Mouse (Mus musculus) brain, embryonic 18.5 days (tissue): ENCODE measurements around the gene B3gnt2.
"Not testable (repeated sequence)": the region's sequence is repeated elsewhere in the genome, so short reads cannot be mapped to it uniquely, and the experiment has no call there.

ENCODE experiments used
- DNase-seq: peaks from one replicate; pipeline ENCODE4 v3.0.0-alpha.2; 2012; ENCODE audit warnings: low read depth, low spot score

Gene B3gnt2

GRCm38 (mm10) chr11:22777531-22777930 is 83.2 kb downstream of the B3gnt2 start:
- DNase-seq = no peak

DNA sequence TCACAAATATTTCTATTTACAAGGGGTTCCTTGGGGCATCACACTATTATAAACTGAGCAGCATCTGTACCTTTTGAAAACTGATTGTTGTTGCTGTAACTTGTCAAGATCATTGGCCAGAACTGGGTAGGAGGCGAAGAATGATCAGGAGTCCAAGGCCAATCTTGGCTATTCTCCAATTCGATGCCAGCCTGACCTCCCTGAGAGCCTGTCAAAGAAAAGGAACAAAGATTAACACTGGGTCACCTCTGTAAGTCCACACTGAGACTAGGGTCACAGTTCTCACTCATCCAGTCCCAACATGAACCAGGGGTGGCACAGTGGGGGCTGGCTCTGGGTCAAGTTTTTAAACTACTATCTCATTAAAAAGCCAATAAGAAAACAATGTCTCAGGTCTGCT is 85.9 kb downstream of the B3gnt2 start:
- DNase-seq = no peak

DNA sequence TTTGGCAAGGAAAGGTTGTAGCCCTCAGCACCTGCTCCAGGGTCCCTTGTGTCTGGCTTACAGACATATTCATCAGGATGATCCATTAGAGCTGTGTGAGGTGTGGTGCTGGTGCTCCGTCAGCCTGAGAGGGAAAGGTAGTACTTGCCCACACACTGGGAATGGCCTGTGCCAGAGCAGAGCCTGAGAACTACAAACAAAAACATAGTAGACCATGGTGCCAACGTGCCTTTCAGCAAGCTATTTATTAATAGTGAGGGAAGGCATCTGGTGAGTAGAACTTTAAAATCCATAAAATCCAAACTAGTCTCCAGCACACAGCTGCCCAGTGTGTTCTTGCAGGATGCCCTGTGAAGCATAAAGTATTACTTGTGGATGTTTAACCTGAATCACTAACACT is 94.5 kb downstream of the B3gnt2 start:
- no peak for DNase-seq

DNA sequence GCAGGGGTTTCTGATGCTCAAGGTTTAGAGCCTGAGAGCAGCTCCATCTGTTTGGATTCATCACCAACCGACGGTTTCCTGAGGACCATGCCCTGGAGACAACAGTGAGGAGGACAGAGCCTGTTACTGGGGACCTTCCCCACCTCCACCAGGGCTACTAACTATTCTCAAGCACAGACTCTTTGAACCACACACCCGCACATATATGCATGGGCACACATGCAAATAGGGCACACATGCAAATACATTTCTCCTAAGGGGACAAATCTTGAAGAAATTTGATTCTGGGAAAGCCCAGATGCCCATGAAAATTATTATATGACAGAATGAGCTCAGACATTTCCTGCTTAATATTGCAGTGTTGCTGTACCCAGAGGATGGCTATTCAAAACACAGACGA is 95.3 kb downstream of the B3gnt2 start:
- no peak for DNase-seq

DNA sequence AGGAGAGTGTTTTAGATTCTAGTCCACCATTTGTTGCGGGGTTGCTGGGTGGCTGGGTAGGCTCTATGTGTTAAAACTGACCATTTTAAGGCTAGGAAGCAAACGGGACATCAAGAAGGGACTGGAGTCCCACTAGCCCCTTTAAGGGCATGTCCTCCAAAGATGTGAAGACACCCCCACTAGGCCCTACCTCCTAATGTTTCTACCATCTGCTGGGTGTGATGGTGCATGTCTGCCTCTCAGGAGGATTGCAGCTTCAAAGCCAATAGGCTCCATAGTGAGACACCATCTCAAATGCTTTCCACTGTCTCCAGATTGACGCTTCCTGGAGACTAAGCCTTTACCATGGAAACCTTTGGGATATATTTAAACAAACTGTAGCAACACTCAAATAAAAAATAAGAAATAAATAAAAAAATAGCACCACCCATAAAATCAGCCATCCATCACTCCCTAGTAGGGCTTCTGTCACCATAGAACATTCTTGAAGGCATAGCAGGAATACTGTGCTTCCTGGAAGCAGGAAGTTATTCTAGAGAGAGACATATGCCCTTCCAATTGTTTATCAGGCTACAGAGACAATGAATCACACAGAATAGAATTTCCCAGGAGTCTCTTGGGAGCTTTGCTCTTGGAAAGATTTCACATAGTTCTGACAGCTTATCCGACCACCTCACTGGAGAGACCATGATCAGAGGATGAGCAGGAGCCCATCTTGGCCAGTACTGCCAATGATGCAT is 97.0 kb downstream of the B3gnt2 start:
- DNase-seq = no peak

- no peak for DNase-seq
Observed at GRCm38 (mm10) chr11:22763055-22763454, 97.7 kb downstream of the B3gnt2 start.

- DNase-seq = no peak
Observed at GRCm38 (mm10) chr11:22762236-22762927, 98.4 kb downstream of the B3gnt2 start.

- DNase-seq = no peak
Observed at GRCm38 (mm10) chr11:22759783-22760182, 101.0 kb downstream of the B3gnt2 start.

DNA sequence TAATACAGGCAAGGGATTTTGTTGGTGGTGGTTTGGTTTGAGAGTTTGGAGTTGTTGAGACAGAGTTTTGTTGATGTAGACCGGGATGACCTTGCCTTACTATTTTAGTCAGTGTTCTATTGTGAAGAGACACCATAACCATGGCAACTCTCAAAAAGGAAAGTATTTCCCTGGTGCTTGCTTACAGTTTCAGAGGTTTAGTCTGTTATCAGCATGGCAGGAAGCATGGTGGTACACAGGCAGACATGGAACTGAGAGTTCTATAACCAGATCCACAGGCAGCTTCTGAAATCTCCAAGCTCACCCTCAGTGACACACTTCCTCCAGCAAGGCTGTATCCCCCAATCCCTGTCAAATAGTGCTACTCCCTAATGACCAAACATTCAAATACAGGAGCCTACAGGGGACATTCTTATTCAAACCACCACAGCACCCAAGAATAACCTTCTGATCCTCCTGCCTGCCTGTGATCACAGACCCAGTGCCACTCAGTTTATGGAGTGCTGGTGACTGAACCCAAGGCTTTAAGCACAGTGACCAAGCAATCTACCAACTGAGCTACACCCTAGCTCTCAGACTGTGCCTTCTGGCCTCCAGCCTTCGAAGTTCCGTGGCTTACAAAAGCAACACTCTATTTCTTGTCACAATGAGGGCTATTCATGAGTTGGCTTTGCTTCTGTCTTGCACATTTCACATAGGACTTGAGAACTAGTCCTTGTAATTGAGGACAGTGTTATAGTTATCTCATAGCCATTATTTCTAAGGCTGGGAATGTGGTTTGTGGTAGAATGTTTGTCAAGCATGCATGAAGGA is 104.4 kb downstream of the B3gnt2 start:
- no peak for DNase-seq

DNA sequence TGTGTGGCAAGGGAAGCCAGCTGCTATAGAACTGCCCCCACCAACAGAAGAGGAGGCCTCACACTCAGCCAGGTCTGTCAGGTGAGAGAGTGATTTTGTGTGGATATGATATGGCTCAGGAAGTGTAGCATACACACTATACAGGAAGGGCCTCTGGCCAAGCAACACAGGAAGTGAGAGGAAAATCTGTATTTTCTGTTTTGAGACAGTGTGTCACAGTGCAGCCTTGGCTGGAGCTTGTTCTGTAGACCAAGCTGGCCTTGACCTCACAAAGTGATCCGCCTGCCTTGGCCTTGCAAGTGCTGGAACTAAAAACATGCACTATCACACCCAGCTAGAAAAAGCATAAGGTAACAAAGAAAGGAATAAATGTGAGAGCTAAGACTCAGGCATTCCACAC is 105.6 kb downstream of the B3gnt2 start:
- DNase-seq = no peak

DNA sequence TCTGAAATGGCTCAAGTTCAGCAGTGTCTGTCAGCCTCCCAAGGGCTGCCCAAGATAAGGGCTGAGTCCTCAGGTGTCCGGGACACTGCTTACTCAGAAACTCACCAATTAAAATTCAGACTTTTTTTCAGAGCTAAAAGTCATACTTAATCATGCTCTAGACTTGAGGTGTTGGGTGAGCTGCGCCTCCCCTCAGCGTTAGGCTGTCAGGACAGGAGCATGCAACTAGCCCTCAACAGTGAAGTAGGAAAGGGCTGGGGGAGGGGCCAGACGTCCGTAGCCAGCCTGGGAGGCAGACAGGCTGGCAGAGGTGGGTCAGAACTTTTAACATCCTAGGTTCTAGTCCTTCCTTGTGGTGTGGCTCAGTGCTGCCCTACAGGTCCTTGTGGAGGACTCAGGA is 108.2 kb downstream of the B3gnt2 start:
- DNase-seq = no peak

DNA sequence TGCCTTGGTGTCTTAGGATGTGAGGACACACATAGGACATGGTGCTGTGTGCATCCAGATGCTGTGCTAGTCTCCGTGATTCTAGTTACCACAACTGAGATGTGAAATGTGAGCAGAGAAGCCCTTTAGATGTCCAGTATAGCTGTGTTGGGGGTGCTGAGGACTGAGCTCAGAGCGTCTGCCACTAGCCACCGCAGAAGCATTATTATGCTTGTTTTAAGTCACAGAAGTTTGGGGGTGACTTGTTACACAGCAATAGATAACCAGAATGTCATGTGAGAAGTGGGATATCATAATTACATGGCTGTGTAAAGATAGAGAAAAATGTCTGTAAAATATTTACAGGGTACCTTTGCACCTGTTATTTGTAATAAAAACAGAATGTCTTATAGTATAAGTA is 109.2 kb downstream of the B3gnt2 start:
- no peak for DNase-seq

- no peak for DNase-seq
Observed at GRCm38 (mm10) chr11:22747406-22747805, 113.4 kb downstream of the B3gnt2 start.

- no peak for DNase-seq
Observed at GRCm38 (mm10) chr11:22745356-22745755, 115.4 kb downstream of the B3gnt2 start.

- no peak for DNase-seq
Observed at GRCm38 (mm10) chr11:22743561-22744269, 117.0 kb downstream of the B3gnt2 start.

DNA sequence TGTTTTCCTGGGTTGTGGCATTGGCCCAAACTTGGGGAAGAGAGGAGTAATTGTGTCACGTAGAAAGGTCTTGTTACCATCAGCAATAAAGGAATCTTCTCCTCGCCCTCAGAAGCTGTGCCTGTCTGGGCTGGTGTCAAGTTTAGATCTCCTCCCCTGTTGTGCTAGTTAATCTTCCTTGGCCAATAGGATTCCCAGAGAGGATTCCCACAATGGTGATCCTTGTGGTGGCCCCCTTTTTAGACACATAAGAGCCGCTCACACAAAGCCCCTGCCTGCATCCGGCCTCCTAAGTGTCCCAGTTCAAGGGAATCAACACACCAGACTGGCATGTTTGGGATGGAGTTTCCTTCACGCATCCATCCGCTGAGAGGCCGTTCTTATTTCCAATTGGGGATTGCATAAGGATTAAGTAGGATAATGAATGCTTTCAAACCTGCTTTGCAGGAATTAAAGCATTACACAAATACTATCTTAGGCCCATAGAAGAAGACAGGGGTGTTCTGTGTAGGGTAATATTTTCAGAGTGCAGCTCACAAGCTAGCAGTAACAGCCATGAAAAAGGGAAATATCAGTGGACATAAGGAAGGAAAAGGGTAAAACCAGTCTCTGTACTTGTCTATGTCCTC is 118.6 kb downstream of the B3gnt2 start:
- DNase-seq = no peak

DNA sequence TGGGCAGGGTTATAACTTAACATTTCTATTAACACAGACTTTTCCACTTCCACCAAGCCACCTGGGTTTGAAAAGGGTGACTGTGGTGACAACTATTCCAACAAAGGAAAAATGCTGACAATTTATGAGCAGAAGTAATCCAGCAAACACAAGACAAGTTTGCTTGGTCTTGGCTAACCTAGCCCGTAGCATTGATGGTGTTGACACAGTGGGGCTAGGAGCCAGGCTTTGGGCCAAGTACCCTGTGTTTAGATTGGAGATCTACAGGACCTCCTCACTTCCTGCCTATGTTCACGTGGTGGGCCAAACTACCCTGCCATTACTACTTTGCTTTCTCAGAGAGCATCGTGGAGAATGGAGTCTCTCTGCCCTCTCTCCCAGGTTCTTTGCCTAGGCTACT is 119.3 kb downstream of the B3gnt2 start:
- DNase-seq = no peak

- no peak for DNase-seq
Observed at GRCm38 (mm10) chr11:22739497-22740288, 121.1 kb downstream of the B3gnt2 start.

GRCm38 (mm10) chr11:22736521-22737225 is 124.1 kb downstream of the B3gnt2 start:
- no peak for DNase-seq

GRCm38 (mm10) chr11:22735128-22735527 is 125.6 kb downstream of the B3gnt2 start:
- not testable (repeated sequence) for DNase-seq
